Mouse (Mus musculus) cortical plate, adult 2 months (tissue): ENCODE measurements around the gene Sun1.

Experiments used
- CTCF ChIP-seq: fragments of 200-500 bp; IDR thresholded peaks from 2 replicates; pipeline ENCODE4 v1.5.1; 2011; ENCODE audit warnings: mild to moderate bottlenecking, control low read depth, low read length; ENCODE audit not compliant: insufficient read depth; ENCODE audit errors: extremely low read depth
- POLR2A ChIP-seq: fragments of 200-500 bp; IDR thresholded peaks from 2 replicates; pipeline ENCODE4 v1.6.1; 2011; ENCODE audit warnings: mild to moderate bottlenecking, low read length, control low read depth; ENCODE audit not compliant: insufficient read depth; ENCODE audit errors: extremely low read depth

GRCm38 (mm10) chr5:139237436-139237835, 37.0 kb downstream of the Sun1 start:
- TF ChIP-seq CTCF (no peak), POLR2A (no peak)
